Mouse (Mus musculus): ENCODE results near the gene Gm45233. TPM values are rescaled to one million over a fixed set of nuclear protein-coding genes. Genes with fewer than 3 reads are reported as not detected.

Gene Gm45233
- polyA plus RNA-seq, 1 experiment from 2014 or later, result 0.39 TPM

DNA sequence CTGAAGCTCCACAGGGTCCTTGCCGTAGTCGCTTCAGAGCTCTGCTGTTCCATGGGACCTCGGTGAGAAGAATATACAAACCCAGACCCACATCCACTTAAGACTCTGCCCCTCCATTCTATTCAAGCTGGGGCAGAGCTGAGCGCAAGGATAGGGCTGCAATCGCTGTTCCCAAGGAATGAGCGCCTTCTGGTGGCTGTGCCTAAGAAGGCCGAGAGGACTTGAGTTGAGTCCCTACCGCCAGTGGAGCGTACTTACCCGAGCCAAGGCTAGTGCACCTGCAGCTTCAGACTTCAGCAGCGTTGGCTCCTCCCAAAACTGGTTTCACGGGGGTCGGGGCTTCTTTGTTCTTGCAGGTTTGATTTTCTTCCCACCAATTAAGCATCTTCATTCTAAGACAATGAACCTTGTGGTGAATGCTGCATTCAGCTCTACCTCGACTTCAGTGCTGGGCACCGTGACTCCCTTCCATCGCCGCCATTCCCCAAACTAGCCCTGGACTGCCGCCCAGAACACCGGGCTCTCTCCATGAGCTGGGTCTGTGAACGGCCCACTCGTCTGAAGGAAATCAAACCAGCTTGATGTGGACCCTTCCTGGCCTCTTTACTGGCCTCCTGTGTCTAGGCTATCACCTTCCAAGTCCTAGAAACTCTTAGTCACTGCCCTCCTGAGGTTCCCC, 51.6 kb downstream of the Gm45233 start:
- 19% methylated on average over 21 of the region's 21 CpGs for WGBS
- H3K9ac ChIP-seq (ENCODE audit: low read length), result no peak overlapping the region
- H3K27ac ChIP-seq (ENCODE audit: low read depth), result no peak overlapping the region
- no peaks in the 10 kb centered on the region for H3K4me1 ChIP-seq (replicated peaks; ENCODE audit: control insufficient read depth, insufficient read depth, low read length)
- DNase-seq (ENCODE audit: low spot score) (no peak), ATAC-seq (replicated peaks; ENCODE audit: low FRiP score, low TSS enrichment, low read depth) (no peak)
- H3K9me3 ChIP-seq (ENCODE audit: control insufficient read depth, low read length), result no peaks in the 10 kb centered on the region
- H3K36me3 ChIP-seq (ENCODE audit: control insufficient read depth, insufficient read depth, low read length), result no peaks in the 10 kb centered on the region
- 0 out of 2 replicates have a peak, but pooled peaks cover 9% of the 10 kb centered on the region for H3K27me3 ChIP-seq (replicated peaks; ENCODE audit: control insufficient read depth, insufficient read depth, low read length)
- no peak overlapping the region for H3K4me2 ChIP-seq (ENCODE audit: low read length)
- H3K4me3 ChIP-seq (ENCODE audit: low read depth, low read length), result no peak overlapping the region

DNA sequence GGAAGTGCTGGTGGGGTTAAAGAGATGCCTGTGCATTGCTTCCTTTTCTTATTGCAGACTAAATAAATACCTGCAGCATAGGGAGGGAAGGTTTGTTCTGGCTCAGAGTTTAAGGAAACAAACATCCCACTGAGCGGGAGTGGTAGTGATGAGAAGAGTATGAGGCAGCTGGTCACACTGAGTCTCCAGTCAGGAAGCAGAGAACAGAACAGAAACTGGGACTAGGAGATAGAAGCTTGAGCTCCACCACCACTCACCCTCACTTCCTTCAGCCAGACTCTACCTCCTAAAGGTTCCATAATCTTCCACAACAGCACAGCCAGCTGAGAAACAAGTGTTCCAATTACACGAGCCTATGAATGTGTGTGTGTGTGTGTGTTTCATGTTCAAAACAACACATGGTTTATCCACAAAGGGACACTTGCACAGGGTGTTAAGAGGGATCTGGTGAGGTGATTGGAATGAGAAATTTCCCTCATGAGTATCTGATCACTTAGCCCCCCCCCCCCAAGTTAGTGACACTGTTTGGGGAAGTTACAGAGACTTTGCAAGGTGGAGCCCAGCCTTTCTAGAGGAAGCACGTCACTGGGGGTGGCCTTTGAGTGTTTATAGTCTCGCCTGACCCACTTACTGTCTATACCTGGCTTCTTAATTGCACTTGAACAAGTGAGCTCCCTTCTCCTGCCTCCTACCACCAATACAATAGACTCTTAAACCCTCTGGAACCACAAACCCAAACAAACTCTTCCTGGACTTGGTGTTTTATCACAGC, 68.0 kb downstream of the Gm45233 start:
- H3K36me3 ChIP-seq (ENCODE audit: control insufficient read depth, insufficient read depth, low read length), result no peaks in the 10 kb centered on the region
- WGBS, result 49% methylated on average over 4 of the region's 4 CpGs
- DNase-seq (ENCODE audit: low spot score), result no peak

GRCm38 (mm10) chr7:43512519-43512918, 68.6 kb downstream of the Gm45233 start:
- no peaks in the 10 kb centered on the region for H3K9me3 ChIP-seq (ENCODE audit: control insufficient read depth, low read length)
- WGBS, result 83% methylated on average over 4 of the region's 4 CpGs
- ATAC-seq (replicated peaks; ENCODE audit: low FRiP score, low TSS enrichment, low read depth) (no peak), DNase-seq (ENCODE audit: low spot score) (no peak)
- no peaks in the 10 kb centered on the region for H3K36me3 ChIP-seq (ENCODE audit: control insufficient read depth, insufficient read depth, low read length)
- no peak overlapping the region for H3K27ac ChIP-seq (ENCODE audit: low read depth)
- H3K4me2 ChIP-seq (ENCODE audit: low read length), result no peak overlapping the region
- H3K27me3 ChIP-seq (replicated peaks; ENCODE audit: control insufficient read depth, insufficient read depth, low read length), result no peaks in the 10 kb centered on the region
- H3K4me1 ChIP-seq (replicated peaks; ENCODE audit: control insufficient read depth, insufficient read depth, low read length), result no peaks in the 10 kb centered on the region
- no peak overlapping the region for H3K9ac ChIP-seq (ENCODE audit: low read length)
- H3K4me3 ChIP-seq (ENCODE audit: low read depth, low read length), result no peak overlapping the region

More for the DNA sequence above, 68.0 kb downstream of the Gm45233 start:
- no peak overlapping the region for H3K4me2 ChIP-seq (ENCODE audit: low read length)
- H3K4me1 ChIP-seq (replicated peaks; ENCODE audit: control insufficient read depth, insufficient read depth, low read length), result no peaks in the 10 kb centered on the region
- H3K4me3 ChIP-seq (ENCODE audit: low read depth, low read length), result no peak overlapping the region
- H3K9ac ChIP-seq (ENCODE audit: low read length), result no peak overlapping the region
- ATAC-seq (replicated peaks; ENCODE audit: low FRiP score, low TSS enrichment, low read depth), result no peak
- no peak overlapping the region for H3K27ac ChIP-seq (ENCODE audit: low read depth)
- no peaks in the 10 kb centered on the region for H3K9me3 ChIP-seq (ENCODE audit: control insufficient read depth, low read length)
- H3K27me3 ChIP-seq (replicated peaks; ENCODE audit: control insufficient read depth, insufficient read depth, low read length), result no peaks in the 10 kb centered on the region

Small RNA genes within 50 kb of the gene (microRNA-seq; reads per million reads assigned to microRNA genes)
- 1.1 reads per million, percentile 9 among the genes with 10 or more reads in this experiment for gene Mir7051

Other genes with a start within 250 kb of the Gm45233 start
- 14.1 and 14.9 TPM in 2 replicates for gene Zfp715, start 130.8 kb upstream of the Gm45233 start, polyA plus RNA-seq (2014; fragmentation: Nextera tagmentation; extraction: Ambion mirVana)
- gene Siglecf, start 92.8 kb upstream of the Gm45233 start, polyA plus RNA-seq (2014; fragmentation: Nextera tagmentation; extraction: Ambion mirVana), result 0.30 and 0.66 TPM in 2 replicates
- gene Siglecg, start 35.9 kb upstream of the Gm45233 start, polyA plus RNA-seq (2014; fragmentation: Nextera tagmentation; extraction: Ambion mirVana), result 0.20 and 0.31 TPM in 2 replicates
- gene Lim2, start 16.5 kb upstream of the Gm45233 start, polyA plus RNA-seq (2014; fragmentation: Nextera tagmentation; extraction: Ambion mirVana), result 0.22 and 0.60 TPM in 2 replicates
- 2.8 and 3.4 TPM in 2 replicates for gene Nkg7, start 7.1 kb upstream of the Gm45233 start, polyA plus RNA-seq (2014; fragmentation: Nextera tagmentation; extraction: Ambion mirVana)
- not detected in 2 replicates for gene Cldnd2, start 3.3 kb upstream of the Gm45233 start, polyA plus RNA-seq (2014; fragmentation: Nextera tagmentation; extraction: Ambion mirVana)
- gene Etfb, start within 50 bp of the Gm45233 start, polyA plus RNA-seq (2014; fragmentation: Nextera tagmentation; extraction: Ambion mirVana), result 347 and 370 TPM in 2 replicates
- gene Vsig10l, start 19.0 kb downstream of the Gm45233 start, polyA plus RNA-seq (2014; fragmentation: Nextera tagmentation; extraction: Ambion mirVana), result 4.2 and 5.6 TPM in 2 replicates
- gene Iglon5, start 45.9 kb downstream of the Gm45233 start, polyA plus RNA-seq (2014; fragmentation: Nextera tagmentation; extraction: Ambion mirVana), result 0.67 and 0.72 TPM in 2 replicates
- not detected in 2 replicates for gene 4931406B18Rik, start 61.8 kb downstream of the Gm45233 start, polyA plus RNA-seq (2014; fragmentation: Nextera tagmentation; extraction: Ambion mirVana)
- 1.7 and 2.0 TPM in 2 replicates for gene Cd33, start 100.3 kb downstream of the Gm45233 start, polyA plus RNA-seq (2014; fragmentation: Nextera tagmentation; extraction: Ambion mirVana)
- 3.4 and 3.8 TPM in 2 replicates for gene Zfp658, start 118.1 kb downstream of the Gm45233 start, polyA plus RNA-seq (2014; fragmentation: Nextera tagmentation; extraction: Ambion mirVana)
- gene Zfp719, start 135.5 kb downstream of the Gm45233 start, polyA plus RNA-seq (2014; fragmentation: Nextera tagmentation; extraction: Ambion mirVana), result 12.4 TPM in 2 replicates
- gene Zfp819, start 163.0 kb downstream of the Gm45233 start, polyA plus RNA-seq (2014; fragmentation: Nextera tagmentation; extraction: Ambion mirVana), result not detected in 2 replicates
- 2.3 and 3.5 TPM in 2 replicates for gene Ceacam18, start 190.6 kb downstream of the Gm45233 start, polyA plus RNA-seq (2014; fragmentation: Nextera tagmentation; extraction: Ambion mirVana)
- 1.2 and 1.7 TPM in 2 replicates for gene Siglece, start 216.0 kb downstream of the Gm45233 start, polyA plus RNA-seq (2014; fragmentation: Nextera tagmentation; extraction: Ambion mirVana)
- gene Ctu1, start 227.9 kb downstream of the Gm45233 start, polyA plus RNA-seq (2014; fragmentation: Nextera tagmentation; extraction: Ambion mirVana), result 9.4 and 9.8 TPM in 2 replicates
- gene Klk14, start 246.3 kb downstream of the Gm45233 start, polyA plus RNA-seq (2014; fragmentation: Nextera tagmentation; extraction: Ambion mirVana), result 0.26 and 0.39 TPM in 2 replicates

All from intestine, embryonic 14.5 days (tissue).